Mouse (Mus musculus) gastrocnemius, postnatal 4 days (tissue): Measurements from ENCODE around the gene Trim65. TPM values are rescaled to one million over a fixed set of nuclear protein-coding genes. Genes with fewer than 3 reads are reported as not detected.

Source experiments
- total RNA-seq, 2 experiments: library from RNA; stranded (reverse); gene quantifications; 2 replicates each; pipeline ENCODE4 v1.2.3; 2021

Trim65 gene
- total RNA-seq, 2 experiments from 2014 or later, result 4.2 to 4.6 TPM

Other genes starting within 250 kb of the Trim65 start
- gene Smim5, start 231.2 kb downstream of the Trim65 start, total RNA-seq, result 10 to 100 TPM; 14.1 to 17.1 TPM
- gene Smim6, start 219.1 kb downstream of the Trim65 start, total RNA-seq, result under 1 TPM in 1 of 2 experiments, not detected in 1; 0.39 TPM
- 10 to 100 TPM; 25.1 to 25.7 TPM for gene Sap30bp, start 197.8 kb downstream of the Trim65 start, total RNA-seq
- 10 to 100 TPM in 1 of 2 experiments, 1 to 10 TPM in 1; 8.6 to 12.9 TPM for gene Recql5, start 197.7 kb downstream of the Trim65 start, total RNA-seq
- 1 to 10 TPM; 5.1 to 6.2 TPM for gene Itgb4, start 156.4 kb downstream of the Trim65 start, total RNA-seq
- 10 to 100 TPM; 32.7 to 40.0 TPM for gene Galk1, start 118.4 kb downstream of the Trim65 start, total RNA-seq
- gene H3f3b, start 103.2 kb downstream of the Trim65 start, total RNA-seq, result 100 to 1,000 TPM; 383 to 437 TPM
- 10 to 100 TPM; 25.9 to 26.0 TPM for gene Unk, start 100.8 kb downstream of the Trim65 start, total RNA-seq
- gene Unc13d, start 53.2 kb downstream of the Trim65 start, total RNA-seq, result 1 to 10 TPM; 1.1 to 2.0 TPM
- 10 to 100 TPM; 63.0 to 63.4 TPM for gene Wbp2, start 44.1 kb downstream of the Trim65 start, total RNA-seq
- 10 to 100 TPM; 48.1 to 48.8 TPM for gene Trim47, start 3.9 kb downstream of the Trim65 start, total RNA-seq
- gene Mrpl38, start 7.7 kb upstream of the Trim65 start, total RNA-seq, result 10 to 100 TPM; 47.0 to 50.6 TPM
- gene Fbf1, start 37.0 kb upstream of the Trim65 start, total RNA-seq, result 10 to 100 TPM; 26.6 to 27.5 TPM
- gene Ten1, start 67.7 kb upstream of the Trim65 start, total RNA-seq, result 10 to 100 TPM; 29.2 to 38.6 TPM
- gene Acox1, start 67.9 kb upstream of the Trim65 start, total RNA-seq, result 10 to 100 TPM; 45.6 to 47.5 TPM
- gene Evpl, start 106.9 kb upstream of the Trim65 start, total RNA-seq, result under 1 TPM; 0.41 to 0.47 TPM
- 10 to 100 TPM; 94.2 to 94.6 TPM for gene Srp68, start 143.1 kb upstream of the Trim65 start, total RNA-seq
- under 1 TPM; 0.37 to 0.75 TPM for gene Galr2, start 149.8 kb upstream of the Trim65 start, total RNA-seq
- gene Exoc7, start 176.1 kb upstream of the Trim65 start, total RNA-seq, result 10 to 100 TPM; 87.9 to 99.9 TPM
- gene Foxj1, start 204.3 kb upstream of the Trim65 start, total RNA-seq, result under 1 TPM; 0.29 to 0.31 TPM